Mouse (Mus musculus) right cerebral cortex, postnatal 4 days (tissue): Measurements from ENCODE around the gene Kcnh1.

ENCODE experiments used
- DNase-seq: peaks from one replicate; pipeline ENCODE4 v3.0.0-alpha.2; 2022

Kcnh1 gene

GRCm38 (mm10) chr1:192269911-192270310 lies 79.3 kb downstream of the Kcnh1 start:
- no peak for DNase-seq

- DNase-seq, result no peak
Measured at GRCm38 (mm10) chr1:192277801-192278385, 87.3 kb downstream of the Kcnh1 start.

GRCm38 (mm10) chr1:192284340-192284739 lies 93.8 kb downstream of the Kcnh1 start:
- DNase-seq, result no peak

GRCm38 (mm10) chr1:192284950-192285349 lies 94.4 kb downstream of the Kcnh1 start:
- no peak for DNase-seq

GRCm38 (mm10) chr1:192288456-192288855 lies 97.9 kb downstream of the Kcnh1 start:
- DNase-seq, result no peak

- no peak for DNase-seq
Measured at GRCm38 (mm10) chr1:192291286-192291685, 100.7 kb downstream of the Kcnh1 start.

GRCm38 (mm10) chr1:192293391-192293790 lies 102.8 kb downstream of the Kcnh1 start:
- DNase-seq, result no peak

GRCm38 (mm10) chr1:192293921-192294320 lies 103.3 kb downstream of the Kcnh1 start:
- no peak for DNase-seq

GRCm38 (mm10) chr1:192295243-192295860 lies 104.8 kb downstream of the Kcnh1 start:
- DNase-seq, result no peak

- DNase-seq, result no peak
Measured at GRCm38 (mm10) chr1:192295902-192296301, 105.3 kb downstream of the Kcnh1 start.

GRCm38 (mm10) chr1:192297481-192298128 lies 107.0 kb downstream of the Kcnh1 start:
- no peak for DNase-seq

GRCm38 (mm10) chr1:192300417-192300816 lies 109.8 kb downstream of the Kcnh1 start:
- no peak for DNase-seq

- DNase-seq, result no peak
Measured at GRCm38 (mm10) chr1:192303615-192304014, 113.0 kb downstream of the Kcnh1 start.

- no peak for DNase-seq
Measured at GRCm38 (mm10) chr1:192305155-192305554, 114.6 kb downstream of the Kcnh1 start.

- no peak for DNase-seq
Measured at GRCm38 (mm10) chr1:192307055-192307454, 116.5 kb downstream of the Kcnh1 start.

GRCm38 (mm10) chr1:192311298-192311697 lies 120.7 kb downstream of the Kcnh1 start:
- DNase-seq, result no peak

GRCm38 (mm10) chr1:192311851-192312438 lies 121.4 kb downstream of the Kcnh1 start:
- DNase-seq, result no peak

- DNase-seq, result no peak
Measured at GRCm38 (mm10) chr1:192312446-192312845, 121.9 kb downstream of the Kcnh1 start.

- DNase-seq, result no peak
Measured at GRCm38 (mm10) chr1:192312998-192313397, 122.4 kb downstream of the Kcnh1 start.

GRCm38 (mm10) chr1:192313571-192313972 lies 123.0 kb downstream of the Kcnh1 start:
- DNase-seq, result no peak

- DNase-seq, result no peak
Measured at GRCm38 (mm10) chr1:192314044-192314443, 123.5 kb downstream of the Kcnh1 start.

GRCm38 (mm10) chr1:192315392-192316070 lies 125.0 kb downstream of the Kcnh1 start:
- DNase-seq, result no peak

GRCm38 (mm10) chr1:192324223-192324622 lies 133.6 kb downstream of the Kcnh1 start:
- DNase-seq, result no peak
